Mouse (Mus musculus) cerebral cortex, adult 2 months (tissue): ENCODE measurements around the gene Spef2.

Source experiments
- WGBS: fragments of 180-500 bp; shearing (Covaris S2); methylation state at CpG from one replicate; pipeline ENCODE4 v1.1.7; 2018; 5-methylcytosine and 5-hydroxymethylcytosine counted together

Spef2 gene

DNA sequence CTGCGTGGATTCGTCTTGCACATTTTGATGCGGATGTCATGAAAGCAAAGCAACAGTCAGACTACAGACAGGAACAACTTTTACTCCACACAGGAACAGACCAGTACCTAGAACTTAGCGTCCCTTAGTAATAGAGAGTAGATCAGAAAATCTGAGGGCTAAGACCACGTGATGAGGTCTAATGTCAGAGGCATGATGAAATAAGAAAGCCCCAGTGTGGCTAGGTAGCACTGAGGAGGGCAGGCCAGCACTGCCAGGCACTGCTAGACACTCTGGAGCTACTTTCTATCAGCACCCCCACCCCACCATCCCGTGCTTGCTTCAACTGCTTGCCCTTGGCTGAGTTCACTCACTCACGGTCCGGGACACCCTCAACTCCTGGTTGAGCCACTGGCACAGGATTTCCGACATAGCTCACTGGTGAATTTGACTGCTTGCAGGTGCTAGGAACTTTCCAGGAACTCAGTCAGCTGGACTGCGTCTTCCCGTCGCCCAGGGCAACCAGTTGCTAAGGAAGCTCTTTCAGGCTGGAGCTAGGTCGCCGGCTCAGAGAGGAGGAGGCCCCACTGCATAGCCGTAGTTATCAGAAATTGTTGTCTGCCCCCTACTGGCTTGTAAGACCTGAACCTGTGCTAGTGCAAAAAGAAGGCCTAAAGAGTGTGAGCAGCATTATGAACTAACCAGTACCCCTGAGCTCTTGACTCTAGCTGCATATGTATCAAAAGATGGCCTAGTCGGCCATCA, at the start of gene Spef2:
Gene Spef2 (minus strand): TSS at position 510 of the 744 bp plus-strand sequence.
- WGBS, result 37% methylated on average over 16 of the region's 16 CpGs

DNA sequence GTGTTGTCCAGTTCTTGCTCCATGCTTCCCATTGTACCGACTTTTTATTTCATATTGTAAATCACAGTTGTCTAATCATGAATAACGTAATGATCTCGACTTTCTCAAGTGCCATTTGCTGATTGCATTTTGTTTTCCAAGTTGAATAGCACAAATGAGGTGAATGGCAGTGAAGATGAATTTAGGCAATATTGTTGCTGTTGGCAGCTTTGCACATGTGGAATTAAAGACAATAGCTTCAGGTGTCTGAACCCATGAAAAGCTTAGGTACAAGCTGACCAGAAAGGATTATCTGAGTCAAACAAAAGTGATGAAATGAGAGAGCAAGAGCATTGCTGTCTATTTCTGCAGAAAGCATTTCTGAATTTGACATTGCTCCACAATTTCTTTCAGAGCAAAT, 45.5 kb upstream of the Spef2 start:
- WGBS, result 84% methylated on average over 3 of the region's 3 CpGs

DNA sequence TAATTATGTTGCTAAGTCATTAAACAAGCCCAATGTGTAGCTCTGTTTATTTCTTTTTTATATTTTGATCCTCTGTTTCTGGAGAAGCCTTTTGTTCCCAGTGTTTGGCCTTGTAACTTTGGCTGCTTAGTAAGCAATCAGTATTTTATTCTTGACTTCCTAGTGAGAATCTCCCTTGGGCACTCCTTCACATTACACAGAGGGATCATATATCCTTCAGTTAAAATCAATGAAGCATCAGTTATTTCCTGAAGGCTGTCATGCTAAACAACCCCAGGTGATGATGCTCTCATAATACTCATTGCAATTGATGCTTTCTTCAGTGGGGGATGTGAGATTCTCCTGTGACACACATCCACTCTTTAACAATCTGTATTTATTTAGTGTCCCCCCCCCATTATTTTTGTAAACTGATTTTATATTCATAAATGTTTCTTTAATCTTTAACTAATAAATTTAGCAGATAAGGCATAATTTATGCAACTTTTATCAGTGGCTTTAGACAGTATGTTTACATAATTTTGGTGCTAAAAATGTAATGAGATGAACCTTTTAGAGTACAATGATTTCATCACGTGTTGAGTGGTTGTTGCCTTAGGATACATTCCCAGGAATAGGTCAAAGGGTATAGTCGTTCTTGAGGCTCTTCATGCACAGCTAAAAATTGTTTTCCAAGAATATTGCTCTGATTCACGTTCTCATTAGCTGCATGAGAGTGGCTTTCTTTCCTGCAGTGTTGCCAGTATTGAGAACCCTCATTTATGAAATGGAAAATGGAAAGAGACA, 39.8 kb upstream of the Spef2 start:
- WGBS, result 62% methylated on average over 3 of the region's 3 CpGs

DNA sequence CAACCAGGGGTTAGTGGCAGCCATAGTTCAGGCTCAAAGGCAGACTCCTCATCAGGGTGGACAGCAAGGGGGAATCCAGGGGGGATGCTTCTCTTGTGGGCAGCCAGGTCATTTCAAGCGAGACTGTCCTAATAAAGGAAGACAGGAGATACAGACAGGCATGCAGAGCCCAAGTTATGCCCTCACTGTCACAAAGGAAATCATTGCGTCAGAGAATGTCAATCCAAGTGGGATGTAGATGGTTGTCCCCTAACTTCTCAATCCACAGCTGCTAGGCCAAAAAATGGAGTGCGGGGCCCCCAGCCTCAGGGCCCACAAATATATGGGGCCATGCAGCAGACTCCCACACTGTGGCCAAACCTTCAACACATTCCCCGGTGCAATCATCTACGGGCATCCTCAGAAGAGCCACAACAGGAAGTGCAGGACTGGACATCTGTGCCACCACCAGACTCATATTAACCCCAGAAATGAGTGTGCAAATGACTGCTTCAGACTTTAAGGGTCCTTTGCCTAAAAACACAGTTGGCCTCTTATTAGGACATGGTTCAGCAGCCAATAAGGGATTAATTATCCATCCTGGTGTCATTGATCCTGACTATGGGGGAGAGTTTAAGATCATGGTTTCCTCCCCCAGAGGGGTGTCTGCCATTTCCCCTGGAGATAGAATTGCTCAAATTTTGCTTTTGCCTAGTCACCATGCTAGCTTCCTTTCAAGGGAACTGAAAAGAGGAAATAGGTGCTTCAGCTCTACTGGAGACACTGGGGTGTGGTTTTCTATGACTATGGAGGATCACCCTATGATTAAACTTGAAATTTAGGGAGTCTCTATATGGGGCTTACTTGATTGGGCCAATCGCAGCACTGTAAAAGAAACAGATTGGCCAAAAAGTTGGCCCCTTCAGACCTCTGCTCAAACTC, 25.8 kb upstream of the Spef2 start:
- WGBS, result 94% methylated on average over 6 of the region's 6 CpGs

DNA sequence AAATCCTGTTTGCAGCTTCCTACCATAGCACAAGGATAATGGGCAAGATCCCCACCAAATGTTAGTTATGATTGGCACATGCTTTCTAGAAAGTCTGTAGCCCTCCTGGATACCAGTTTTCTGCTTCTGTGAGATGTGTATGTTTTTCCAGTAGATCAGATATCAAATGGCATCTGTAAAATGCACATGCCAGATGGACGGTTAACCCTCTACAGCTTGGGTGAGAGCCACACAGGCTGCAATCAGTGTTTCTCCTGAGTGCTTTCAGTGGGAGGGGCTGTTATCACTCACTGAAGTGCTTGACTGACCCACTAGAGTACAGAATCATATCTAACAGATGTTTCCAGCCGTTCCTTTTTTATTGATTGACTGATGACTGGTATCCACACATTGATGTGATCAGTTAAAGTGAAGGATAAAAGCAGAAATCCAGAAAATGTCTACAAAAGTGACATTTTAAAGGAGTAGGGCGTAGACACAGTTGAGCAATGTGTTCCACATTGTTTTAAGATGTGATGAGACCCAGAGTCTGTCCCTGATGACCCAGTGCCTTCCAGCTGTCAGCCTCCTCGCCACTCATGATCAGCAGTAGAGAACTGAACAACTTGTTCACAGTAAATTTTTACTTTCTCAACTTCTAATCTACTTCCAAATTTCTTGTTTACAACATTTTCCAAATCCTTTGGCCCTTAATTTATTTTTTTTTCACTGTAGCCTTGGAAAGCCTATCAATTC, 19.7 kb upstream of the Spef2 start:
- 90% methylated on average over 4 of the region's 4 CpGs for WGBS

DNA sequence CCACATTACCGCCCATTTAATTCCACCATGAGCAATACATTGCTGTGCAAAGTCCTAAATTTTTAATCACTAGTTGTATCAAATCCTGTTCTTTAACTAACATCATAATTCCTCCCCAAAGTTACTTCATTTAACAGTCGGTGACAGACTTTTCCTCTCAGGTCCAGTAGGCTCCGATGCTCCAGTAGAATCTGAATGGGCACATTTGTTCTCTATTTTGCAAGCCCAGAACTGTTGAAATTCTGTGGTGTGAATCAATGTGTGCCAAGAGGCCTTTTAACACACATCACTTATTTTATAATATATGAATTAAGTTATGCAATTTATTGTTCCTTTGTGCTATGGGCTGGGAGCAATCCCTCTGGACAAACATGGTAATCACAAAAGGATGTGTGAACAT, 2.3 kb upstream of the Spef2 start:
- 83% methylated on average over 3 of the region's 3 CpGs for WGBS

DNA sequence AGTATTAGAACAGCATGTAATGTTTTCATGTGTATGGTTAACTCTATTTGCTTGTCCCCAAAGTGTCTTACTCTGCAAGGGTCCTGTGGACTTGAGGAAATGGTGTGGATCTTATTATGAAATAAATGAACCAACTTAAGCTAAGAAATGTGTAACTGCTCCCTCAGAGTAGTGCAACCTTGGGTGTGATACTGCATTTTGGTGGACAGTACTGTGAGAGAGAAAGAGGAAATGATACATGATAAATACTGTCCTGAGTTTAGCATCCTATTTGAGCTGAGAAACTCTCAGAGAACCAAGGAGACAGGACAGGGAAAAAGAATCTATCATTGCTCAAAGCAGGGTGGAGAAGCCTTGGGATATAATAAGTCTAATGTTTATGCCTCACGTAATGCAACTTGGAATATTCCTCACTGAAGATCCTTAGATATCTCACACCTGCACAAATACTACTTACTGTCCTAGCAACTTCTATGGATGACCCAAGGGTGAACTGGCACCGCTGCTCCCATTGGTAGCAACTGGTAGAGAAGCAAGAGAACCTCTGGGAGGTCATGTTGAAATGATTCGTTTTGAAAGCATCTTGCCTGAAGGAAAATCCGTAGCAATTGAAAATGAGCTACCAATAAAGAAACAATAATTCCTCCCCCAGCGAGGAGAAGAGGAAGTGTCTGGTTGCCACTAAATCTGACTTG, 1.1 kb downstream of the Spef2 start:
- WGBS, result 70% methylated on average over 5 of the region's 5 CpGs

DNA sequence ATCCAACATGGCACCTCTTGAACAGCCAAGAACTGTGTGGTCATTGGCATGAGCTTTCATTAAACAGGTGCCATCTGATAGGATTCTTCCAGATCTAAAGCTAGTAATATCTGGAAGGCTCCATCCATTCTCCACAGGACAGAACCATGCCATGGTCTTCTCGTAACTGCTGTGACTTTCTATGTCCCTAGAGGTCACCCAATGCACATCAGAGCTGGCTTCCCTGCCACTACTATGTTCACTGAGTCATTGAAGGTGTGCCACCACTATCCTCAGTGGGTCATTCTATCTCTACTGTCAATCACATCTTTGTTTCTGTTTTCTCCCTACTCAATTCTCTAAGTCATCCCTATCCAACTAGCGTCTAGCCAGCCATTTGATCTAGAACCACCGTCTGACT, 6.5 kb downstream of the Spef2 start:
- 94% methylated on average over 3 of the region's 3 CpGs for WGBS

DNA sequence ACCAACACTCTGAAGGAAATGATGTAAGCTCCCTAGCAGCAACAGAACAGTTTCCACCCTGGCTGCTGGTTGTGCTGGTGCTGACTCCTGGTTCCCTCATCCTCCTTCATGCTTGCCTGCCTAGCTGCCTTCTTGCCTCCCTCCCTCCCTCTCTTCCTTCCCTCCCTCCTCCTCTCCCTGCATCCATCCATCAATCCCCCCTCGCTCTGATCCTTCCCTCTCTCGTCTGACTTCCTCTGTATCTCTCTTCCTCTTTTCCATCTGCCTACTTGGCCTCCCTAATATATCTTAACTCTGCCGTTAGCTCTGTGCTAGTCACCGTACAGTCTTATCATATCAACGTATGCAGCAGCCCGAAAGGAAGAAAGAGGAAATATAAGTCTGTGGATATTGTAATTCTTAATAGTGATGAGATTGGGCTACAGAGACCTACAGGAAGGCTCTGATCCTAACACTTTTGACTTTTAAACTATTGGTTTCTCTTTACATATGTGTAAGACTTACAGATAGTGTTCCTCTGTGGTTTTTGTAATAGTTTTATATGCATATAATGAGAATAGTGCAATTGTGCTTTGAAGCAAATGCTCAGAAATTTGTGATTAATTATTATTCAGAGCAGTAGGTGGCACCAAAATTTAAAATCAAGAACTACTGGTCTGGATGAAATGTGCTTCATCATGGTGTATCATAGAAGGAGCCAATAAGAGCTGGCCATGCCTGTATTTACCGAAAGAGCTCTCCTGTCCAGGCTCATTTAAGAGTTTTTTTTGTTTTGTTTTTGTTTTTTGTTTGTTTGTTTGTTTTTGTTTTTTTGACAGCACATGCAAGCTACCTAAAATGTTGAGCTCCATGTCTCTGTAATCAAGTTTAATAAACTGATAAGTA, 33.9 kb downstream of the Spef2 start:
- WGBS, result 86% methylated on average over 7 of the region's 7 CpGs

DNA sequence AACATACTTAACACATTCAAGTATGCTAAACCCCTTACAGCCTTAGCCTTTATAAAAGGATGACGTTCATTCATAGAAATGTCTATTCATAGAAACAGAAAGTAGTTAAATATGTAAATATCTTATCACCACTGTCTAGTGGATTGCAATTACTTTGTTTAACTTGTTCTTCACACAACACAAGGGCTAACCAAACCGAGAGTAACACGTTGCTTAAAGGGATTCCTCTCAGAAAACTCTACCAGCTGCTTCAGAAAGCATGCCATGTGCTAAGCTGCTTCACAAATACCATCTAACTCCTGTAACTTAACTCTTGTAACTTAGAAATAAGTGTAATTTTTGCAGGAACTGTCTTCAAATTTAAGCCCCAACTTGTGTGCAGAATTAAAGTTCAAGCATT, 35.0 kb downstream of the Spef2 start:
- 55% methylated on average over 3 of the region's 3 CpGs for WGBS

DNA sequence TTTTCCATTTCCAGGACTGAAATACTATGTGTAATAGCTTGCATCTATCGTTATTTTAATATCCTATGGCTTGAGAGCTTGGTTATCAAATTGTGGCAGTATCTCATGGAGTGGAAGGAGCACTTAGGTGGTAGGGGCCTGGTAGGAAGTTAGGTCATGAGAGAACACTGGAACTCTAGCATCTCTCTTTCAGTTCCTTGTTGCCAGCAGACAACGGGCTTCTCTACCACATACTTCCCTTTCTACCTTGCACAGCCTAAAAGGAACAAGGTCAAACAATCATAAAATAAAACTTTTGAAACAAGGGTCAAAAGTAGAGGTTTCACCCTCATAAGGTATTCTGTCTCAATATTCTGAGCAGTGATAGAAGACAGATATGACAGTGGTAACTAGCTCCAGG, 38.3 kb downstream of the Spef2 start:
- WGBS, result 89% methylated on average over 2 of the region's 2 CpGs

DNA sequence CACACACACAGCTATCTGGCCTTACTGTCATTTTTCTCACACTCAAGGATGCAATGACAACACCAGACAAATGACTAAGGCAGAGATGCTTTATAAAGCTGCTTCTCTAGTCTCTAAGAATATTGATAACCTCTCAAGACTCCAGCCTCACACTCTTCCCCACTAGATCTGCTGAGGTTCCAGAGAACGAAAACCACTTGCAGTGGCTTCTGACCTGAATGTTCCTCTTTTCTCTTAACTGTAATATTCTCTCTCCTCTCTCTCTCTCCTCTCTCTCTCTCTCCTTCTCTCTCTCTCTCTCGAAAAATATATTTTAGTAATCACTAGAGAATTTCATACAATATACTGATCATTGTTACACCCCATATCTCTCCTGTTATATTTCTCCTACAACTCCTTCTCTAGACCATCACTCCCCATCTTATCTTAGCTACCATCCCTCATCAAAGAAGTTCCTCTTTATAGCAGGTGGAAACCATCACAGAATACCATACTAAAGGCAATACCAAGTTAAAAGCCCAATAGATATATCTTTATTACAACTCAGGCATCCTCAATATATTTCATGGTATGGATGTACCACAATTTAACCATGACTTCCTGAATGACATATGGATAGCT, 42.7 kb downstream of the Spef2 start:
- 75% methylated on average over 2 of the region's 2 CpGs for WGBS

DNA sequence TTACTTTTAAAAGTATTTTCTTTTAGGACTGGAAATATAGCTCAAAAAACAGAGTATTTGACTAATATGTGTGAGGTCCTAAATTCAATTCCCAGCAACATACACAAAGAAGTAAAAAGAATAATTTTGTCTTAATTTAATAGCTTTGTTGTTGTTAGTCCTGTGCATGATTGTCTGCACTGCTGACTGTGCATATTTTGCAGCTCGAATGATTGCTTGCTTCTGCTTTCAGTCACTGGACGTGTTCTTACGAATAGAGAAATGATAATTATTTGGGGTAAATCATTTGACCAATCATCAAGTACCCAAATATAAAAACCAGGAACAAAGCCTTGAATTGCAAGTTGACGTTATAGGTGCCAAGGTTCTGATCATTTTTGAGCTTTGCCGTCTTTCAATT, 57.8 kb downstream of the Spef2 start:
- WGBS, result 90% methylated on average over 5 of the region's 5 CpGs

DNA sequence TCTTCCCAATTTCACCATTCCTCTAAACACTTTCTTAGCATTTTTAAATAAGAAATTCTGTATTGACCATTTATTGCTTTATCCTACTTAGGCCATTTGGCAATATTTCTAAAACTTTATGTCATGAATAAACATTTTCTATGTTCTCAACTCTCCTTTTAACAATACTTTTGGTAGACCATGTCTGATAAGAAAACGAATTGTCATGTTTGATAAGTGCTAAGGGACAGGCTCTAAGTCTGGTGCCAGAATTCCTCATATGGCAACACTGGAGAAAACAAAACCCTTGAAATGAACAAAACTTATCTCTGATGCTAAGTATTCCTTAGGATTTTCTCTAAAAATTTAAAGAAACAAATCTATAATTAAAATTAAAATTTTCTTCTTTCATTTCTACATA, 58.2 kb downstream of the Spef2 start:
- 70% methylated on average over 1 of the region's 1 CpGs for WGBS

DNA sequence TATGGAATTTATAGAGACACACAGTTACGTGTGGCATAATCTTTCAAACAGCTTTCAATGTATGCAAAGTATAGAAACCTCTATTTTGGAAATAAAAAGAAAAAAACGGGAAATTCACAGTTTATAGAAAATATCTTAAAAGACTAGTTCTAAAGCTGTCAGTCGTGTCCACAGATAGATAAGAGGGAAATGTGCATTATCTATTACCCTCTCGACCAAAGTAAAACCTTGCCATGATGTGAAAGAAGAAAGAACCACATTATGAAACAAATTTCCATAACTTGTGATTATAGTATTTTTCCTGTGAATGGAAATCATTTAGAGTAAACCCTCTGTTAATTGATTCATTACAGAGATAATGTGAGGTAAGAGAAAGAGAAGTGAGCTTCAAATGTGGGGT, 65.2 kb downstream of the Spef2 start:
- WGBS, result 83% methylated on average over 4 of the region's 4 CpGs

DNA sequence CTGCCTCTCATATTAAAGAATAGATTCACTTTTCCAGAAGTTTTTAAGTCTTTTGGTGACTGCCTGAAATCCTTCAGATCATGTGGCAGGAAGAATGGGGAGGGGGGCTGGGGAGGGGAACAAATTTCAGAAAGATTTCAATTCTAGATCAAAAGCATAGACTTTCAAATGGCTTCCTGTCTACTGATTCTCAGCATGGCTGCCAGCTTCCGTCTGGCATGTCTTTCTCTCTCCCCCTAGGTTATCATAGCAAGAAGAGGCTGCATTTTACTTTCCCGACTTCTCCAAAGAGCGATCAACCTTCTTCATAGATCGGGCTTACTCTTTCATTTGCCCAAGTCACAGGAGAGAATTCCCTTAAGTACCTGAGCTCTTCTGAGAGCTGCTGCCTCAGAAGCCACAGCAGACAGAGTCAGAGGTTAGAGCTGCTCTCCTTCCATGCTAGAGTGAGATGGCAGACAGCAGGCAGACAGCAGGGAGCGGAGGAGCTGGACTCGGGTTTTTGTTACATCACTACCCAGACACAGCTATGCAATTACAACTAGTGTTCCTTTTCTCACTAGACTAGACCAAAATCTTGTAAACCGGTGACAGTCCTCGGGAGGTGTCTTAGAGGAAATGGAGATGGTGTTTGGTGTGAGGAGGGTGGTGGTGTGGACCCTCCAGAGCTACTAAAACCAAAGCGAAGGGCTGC, 71.2 kb downstream of the Spef2 start:
- WGBS, result 81% methylated on average over 9 of the region's 9 CpGs

DNA sequence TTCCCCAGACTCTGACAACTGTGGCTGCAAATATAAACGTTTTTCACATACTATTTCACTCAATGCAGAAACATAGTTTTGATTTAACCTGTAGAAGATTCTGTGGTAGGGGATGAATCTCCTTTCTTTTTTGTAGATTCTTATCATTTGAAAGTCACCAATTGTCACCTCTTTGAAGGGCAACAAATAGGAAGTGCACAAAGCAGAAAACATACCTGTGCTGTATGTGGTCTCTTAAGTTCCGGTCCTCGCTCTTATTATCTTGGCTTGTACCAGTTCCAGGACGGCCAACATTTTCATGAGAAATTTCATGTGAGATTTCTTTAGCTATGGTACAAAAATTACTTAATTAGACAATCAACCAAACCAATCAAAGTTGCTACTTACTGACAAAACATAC, 80.1 kb downstream of the Spef2 start:
- 86% methylated on average over 4 of the region's 4 CpGs for WGBS

DNA sequence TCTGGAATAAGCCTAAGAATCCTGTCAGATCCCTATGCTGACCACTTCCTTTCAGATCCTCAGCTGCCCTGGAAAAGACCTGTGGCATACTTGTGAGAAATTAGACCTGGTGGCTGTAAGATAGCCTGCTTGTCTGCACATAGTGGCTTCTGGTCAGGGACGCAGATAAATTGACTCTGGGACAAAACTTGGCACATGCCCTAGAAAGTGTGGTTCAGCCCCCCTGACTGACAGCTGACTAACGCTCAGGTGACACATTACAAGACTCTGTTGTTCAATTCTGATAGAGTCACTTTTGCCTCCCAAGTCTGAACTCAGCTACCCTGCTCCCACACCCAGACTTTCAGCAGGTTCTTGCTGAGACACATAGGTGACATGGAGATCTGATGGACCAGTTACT, 83.7 kb downstream of the Spef2 start:
- WGBS, result 93% methylated on average over 2 of the region's 2 CpGs

DNA sequence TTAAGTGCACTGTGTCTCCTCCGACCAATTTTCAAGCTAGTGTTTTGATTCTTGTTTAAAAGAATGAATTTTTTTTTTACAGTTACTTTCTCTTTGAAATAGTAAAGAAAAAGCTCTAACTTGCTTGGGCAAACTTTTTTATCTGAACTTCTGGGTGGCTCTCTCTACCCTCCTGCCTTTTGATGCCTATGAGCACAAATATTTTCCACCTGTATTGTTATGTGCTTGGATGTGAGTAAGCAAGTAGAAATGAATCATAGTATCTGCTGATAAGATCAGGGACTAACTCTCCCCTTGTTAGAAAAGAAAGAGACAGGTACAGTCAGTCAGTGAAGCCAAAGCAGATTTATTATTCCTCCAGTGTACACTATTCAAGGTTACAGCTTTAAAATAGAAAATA, 87.5 kb downstream of the Spef2 start:
- WGBS, result 79% methylated on average over 1 of the region's 1 CpGs
